Mouse (Mus musculus): ENCODE measurements around the gene Dgcr6. TPM values are rescaled to one million over a fixed set of nuclear protein-coding genes. Genes with fewer than 3 reads are reported as not detected.

Dgcr6 gene
- polyA plus RNA-seq, 1 experiment from 2014 or later: 156 TPM

DNA sequence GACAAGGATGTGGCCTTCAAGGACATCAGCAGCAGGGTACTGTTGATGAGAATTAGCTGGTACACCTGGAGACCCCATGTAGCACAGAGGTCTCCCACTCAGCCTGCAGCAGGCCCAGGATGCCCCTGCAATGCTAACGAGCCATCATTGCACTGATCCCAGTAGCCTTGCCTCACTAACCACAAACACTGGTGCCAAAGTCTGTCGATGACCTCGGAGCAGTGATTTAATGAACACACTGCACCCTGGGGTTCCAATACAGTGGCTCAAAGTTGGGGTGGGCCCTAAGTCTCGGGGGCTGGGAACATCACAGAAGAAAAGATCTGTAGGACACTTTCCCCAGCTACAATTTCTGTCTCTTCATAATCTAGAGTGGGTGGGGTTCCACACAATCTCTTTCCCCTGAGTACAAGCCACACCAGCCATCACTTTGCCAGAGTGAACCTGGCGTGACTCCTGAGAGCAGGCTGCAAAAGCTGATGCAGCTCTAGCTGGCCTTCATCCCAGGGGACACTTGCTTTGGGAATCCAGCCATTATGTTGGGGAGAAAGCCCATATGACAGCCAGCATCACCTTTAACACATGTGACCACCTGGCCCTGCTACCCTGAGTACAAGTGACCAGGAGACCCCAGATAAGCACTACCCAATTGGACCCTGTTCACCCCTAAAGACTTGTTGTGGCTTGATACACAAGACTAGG lies 25.8 kb downstream of the Dgcr6 start:
- Histone ChIP-seq H3K4me3 (replicated peaks; ENCODE audit: low read length) (no peak overlapping the region), H3K27me3 (replicated peaks; ENCODE audit: control insufficient read depth, insufficient read depth, low read length) (no peaks in the 10 kb centered on the region), H3K27ac (ENCODE audit: low read length) (no peak overlapping the region), H3K9ac (replicated peaks; ENCODE audit: low read depth, low read length) (no peak overlapping the region), H3K4me1 (replicated peaks; ENCODE audit: control insufficient read depth, insufficient read depth, low read length) (no peaks in the 10 kb centered on the region), H3K9me3 (ENCODE audit: control insufficient read depth, low read length) (no peaks in the 10 kb centered on the region), H3K4me2 (ENCODE audit: low read length) (no peak overlapping the region), H3K36me3 (ENCODE audit: control insufficient read depth, insufficient read depth) (no peaks in the 10 kb centered on the region)
- ATAC-seq: no peak
- WGBS: 64% methylated on average over 5 of the region's 5 CpGs

DNA sequence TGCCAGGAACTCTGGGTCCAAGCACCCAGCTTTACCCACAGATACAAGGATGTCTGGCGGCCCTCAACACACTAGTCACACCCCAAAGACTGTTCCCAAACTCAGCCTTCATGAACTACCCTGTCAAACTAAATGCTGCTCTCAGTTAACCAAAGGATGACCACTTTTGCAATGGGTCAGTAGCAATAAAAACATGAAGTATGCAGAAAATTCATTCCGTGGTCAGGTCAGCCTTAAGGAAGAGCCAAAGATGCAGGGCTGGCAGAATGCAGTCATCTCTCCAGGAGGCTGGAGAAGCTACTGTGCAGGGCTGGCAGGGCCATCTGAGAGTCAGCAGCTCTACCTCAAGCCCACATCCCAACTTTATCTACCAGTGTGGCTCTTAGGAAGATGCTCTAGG lies 26.6 kb downstream of the Dgcr6 start:
- no peak for ATAC-seq
- H3K27me3 ChIP-seq (replicated peaks; ENCODE audit: control insufficient read depth, insufficient read depth, low read length): no peaks in the 10 kb centered on the region
- H3K36me3 ChIP-seq (ENCODE audit: control insufficient read depth, insufficient read depth): no peaks in the 10 kb centered on the region
- H3K9ac ChIP-seq (replicated peaks; ENCODE audit: low read depth, low read length): no peak overlapping the region
- H3K4me1 ChIP-seq (replicated peaks; ENCODE audit: control insufficient read depth, insufficient read depth, low read length): no peaks in the 10 kb centered on the region
- 91% methylated on average over 2 of the region's 2 CpGs for WGBS
- H3K27ac ChIP-seq (ENCODE audit: low read length): no peak overlapping the region
- no peak overlapping the region for H3K4me2 ChIP-seq (ENCODE audit: low read length)
- H3K4me3 ChIP-seq (replicated peaks; ENCODE audit: low read length): no peak overlapping the region
- H3K9me3 ChIP-seq (ENCODE audit: control insufficient read depth, low read length): no peaks in the 10 kb centered on the region

DNA sequence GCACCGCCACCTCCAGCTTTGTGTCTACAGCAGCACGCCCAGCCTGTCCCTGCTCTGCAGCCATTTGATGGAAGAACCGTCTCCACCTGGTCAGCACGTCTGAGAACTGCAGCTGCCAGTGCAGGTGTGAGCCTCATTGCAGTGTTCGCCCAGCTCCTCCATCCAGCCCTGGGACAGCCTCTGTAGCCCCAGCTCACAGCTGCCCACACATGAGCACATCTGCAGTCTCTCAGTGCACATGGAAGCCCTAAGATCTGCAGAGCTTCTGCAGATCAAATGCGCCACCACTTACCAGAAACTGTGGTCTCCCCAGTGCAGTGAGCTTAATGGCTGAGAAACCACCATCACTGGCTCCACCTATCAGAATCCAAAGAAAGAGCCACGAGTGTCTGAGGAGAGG lies 27.5 kb downstream of the Dgcr6 start:
- Histone ChIP-seq H3K9me3 (ENCODE audit: control insufficient read depth, low read length) (no peaks in the 10 kb centered on the region), H3K27ac (ENCODE audit: low read length) (no peak overlapping the region), H3K27me3 (replicated peaks; ENCODE audit: control insufficient read depth, insufficient read depth, low read length) (no peaks in the 10 kb centered on the region), H3K36me3 (ENCODE audit: control insufficient read depth, insufficient read depth) (no peaks in the 10 kb centered on the region), H3K4me3 (replicated peaks; ENCODE audit: low read length) (no peak overlapping the region), H3K9ac (replicated peaks; ENCODE audit: low read depth, low read length) (no peak overlapping the region), H3K4me2 (ENCODE audit: low read length) (no peak overlapping the region), H3K4me1 (replicated peaks; ENCODE audit: control insufficient read depth, insufficient read depth, low read length) (no peaks in the 10 kb centered on the region)
- 87% methylated on average over 7 of the region's 7 CpGs for WGBS
- no peak for ATAC-seq

DNA sequence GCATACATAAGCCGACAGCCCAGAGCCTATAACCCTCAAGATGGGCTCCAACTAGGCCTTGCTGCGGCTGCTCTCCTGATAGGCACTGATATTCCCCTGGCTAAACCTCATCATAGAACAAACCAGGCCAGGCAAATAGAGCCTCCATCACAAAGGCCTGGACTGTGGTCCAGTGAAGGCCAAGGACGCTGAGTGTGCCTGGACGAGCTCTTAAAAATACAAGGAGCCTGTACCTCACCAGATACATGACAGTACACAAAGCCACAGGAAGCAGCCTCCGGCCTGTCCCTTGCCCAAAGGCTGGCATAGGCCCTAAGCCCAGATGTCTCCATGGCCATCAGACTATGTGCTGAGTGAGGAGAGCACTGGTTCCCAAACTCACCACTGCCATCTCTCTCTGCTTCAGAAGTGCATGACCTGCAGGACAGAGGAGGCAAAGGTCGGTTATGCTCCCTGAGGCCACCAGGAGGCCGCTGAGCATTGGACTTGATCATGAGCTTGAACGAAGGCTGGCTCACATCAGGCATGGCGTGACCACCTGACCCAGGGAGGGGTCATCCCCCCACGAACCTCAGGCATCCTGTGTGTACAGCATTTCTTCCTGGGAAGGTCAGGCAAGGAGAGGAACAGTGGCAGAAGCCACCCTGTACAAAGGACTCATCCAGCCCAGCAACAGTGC lies 28.6 kb downstream of the Dgcr6 start:
- Histone ChIP-seq H3K36me3 (ENCODE audit: control insufficient read depth, insufficient read depth) (no peaks in the 10 kb centered on the region), H3K27me3 (replicated peaks; ENCODE audit: control insufficient read depth, insufficient read depth, low read length) (no peaks in the 10 kb centered on the region), H3K27ac (ENCODE audit: low read length) (no peak overlapping the region), H3K9ac (replicated peaks; ENCODE audit: low read depth, low read length) (no peak overlapping the region), H3K9me3 (ENCODE audit: control insufficient read depth, low read length) (no peaks in the 10 kb centered on the region), H3K4me1 (replicated peaks; ENCODE audit: control insufficient read depth, insufficient read depth, low read length) (no peaks in the 10 kb centered on the region), H3K4me2 (ENCODE audit: low read length) (no peak overlapping the region), H3K4me3 (replicated peaks; ENCODE audit: low read length) (no peak overlapping the region)
- WGBS: 85% methylated on average over 10 of the region's 10 CpGs
- ATAC-seq: no peak

DNA sequence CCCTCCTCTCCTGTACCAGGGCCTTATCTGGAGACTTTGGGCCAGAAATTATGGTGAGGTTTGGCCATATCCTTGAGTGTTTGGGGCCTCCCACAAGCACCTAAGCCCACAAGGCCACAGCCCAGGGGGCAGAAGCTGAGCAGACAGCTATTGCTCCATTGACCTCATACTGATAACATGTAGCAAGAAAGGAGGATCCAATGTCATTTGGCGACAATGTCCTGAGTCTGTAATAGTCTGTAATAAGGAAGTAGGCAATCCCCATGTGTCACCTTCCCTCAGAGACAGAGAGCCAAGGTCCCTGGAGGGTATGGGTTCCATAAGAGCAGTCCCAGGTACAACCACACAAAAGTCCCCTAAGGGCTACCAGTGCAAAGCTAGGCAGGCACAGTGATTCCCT lies 29.6 kb downstream of the Dgcr6 start:
- Histone ChIP-seq H3K4me2 (ENCODE audit: low read length) (no peak overlapping the region), H3K4me3 (replicated peaks; ENCODE audit: low read length) (no peak overlapping the region), H3K4me1 (replicated peaks; ENCODE audit: control insufficient read depth, insufficient read depth, low read length) (no peaks in the 10 kb centered on the region), H3K9ac (replicated peaks; ENCODE audit: low read depth, low read length) (no peak overlapping the region), H3K36me3 (ENCODE audit: control insufficient read depth, insufficient read depth) (no peaks in the 10 kb centered on the region), H3K27ac (ENCODE audit: low read length) (no peak overlapping the region), H3K9me3 (ENCODE audit: control insufficient read depth, low read length) (no peaks in the 10 kb centered on the region), H3K27me3 (replicated peaks; ENCODE audit: control insufficient read depth, insufficient read depth, low read length) (no peaks in the 10 kb centered on the region)
- no peak for ATAC-seq
- 96% methylated on average over 1 of the region's 1 CpGs for WGBS

DNA sequence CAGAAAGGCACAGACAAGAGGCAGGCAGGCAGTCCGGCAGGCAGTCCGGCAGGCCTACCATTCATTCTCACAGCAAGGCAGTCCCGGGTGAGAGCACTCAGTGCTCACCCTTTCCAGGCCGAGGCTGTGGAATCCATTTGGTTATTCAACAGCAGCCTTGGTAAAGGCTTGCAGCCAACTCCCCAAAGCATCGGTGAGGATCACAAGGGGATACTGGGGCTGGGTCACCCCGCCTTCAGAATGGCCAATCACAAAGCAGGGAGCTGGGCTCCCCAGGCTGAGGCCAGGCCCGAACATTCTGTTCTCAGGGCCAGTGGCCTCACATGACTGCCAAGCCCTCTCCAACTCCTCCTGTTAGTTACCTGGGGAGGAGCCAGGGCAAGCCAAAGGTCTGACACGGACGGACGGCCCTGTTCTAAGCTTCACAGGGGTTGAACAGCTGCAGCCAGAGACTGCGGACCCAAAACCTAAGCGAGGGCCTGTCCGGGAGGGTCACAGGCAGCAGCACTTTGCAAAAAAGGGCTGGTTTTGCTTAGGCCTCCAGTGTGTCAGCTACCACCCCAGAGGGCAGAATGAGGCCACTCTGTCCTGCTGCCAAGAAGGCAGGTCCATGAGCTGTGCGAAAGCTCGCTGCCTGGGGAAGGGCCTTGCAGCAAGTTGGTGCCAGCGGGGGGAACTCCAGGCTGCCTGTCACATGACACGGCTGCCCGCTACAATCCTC lies 30.7 kb downstream of the Dgcr6 start:
- no peak overlapping the region for H3K9ac ChIP-seq (replicated peaks; ENCODE audit: low read depth, low read length)
- 72% methylated on average over 18 of the region's 18 CpGs for WGBS
- peak; percentile 26; the same call in 1 of the 2 replicates for ATAC-seq
- no peak overlapping the region for H3K4me3 ChIP-seq (replicated peaks; ENCODE audit: low read length)
- H3K27ac ChIP-seq (ENCODE audit: low read length): no peak overlapping the region
- no peaks in the 10 kb centered on the region for H3K9me3 ChIP-seq (ENCODE audit: control insufficient read depth, low read length)
- H3K4me1 ChIP-seq (replicated peaks; ENCODE audit: control insufficient read depth, insufficient read depth, low read length): peaks cover 4% of the 10 kb centered on the region
- H3K27me3 ChIP-seq (replicated peaks; ENCODE audit: control insufficient read depth, insufficient read depth, low read length): 0 out of 2 replicates have a peak, but pooled peaks cover 2% of the 10 kb centered on the region
- H3K4me2 ChIP-seq (ENCODE audit: low read length): no peak overlapping the region
- no peaks in the 10 kb centered on the region for H3K36me3 ChIP-seq (ENCODE audit: control insufficient read depth, insufficient read depth)

DNA sequence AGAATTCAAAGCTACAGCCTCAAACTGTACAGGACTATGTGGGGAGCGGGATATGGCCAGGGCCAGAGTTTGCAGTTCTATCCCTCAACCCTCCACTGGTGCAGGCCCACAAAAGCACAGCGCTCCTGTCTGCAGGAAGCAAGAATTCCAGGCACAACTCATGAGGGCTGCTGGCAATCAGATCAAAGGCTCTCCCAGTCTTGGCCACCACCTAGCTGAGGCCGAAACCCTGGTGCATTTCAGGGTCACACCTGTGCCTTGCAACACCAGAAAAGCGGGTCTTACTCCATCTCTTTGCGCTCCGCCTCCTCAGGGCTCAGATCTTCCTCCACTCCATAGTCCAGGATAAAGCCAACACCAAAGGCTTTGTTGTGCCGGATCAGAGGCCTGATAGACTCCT lies 31.6 kb downstream of the Dgcr6 start:
- Histone ChIP-seq H3K9ac (replicated peaks; ENCODE audit: low read depth, low read length) (no peak overlapping the region), H3K9me3 (ENCODE audit: control insufficient read depth, low read length) (no peaks in the 10 kb centered on the region), H3K4me1 (replicated peaks; ENCODE audit: control insufficient read depth, insufficient read depth, low read length) (peaks cover 11% of the 10 kb centered on the region), H3K4me3 (replicated peaks; ENCODE audit: low read length) (no peak overlapping the region), H3K36me3 (ENCODE audit: control insufficient read depth, insufficient read depth) (no peaks in the 10 kb centered on the region), H3K27ac (ENCODE audit: low read length) (no peak overlapping the region), H3K4me2 (ENCODE audit: low read length) (no peak overlapping the region), H3K27me3 (replicated peaks; ENCODE audit: control insufficient read depth, insufficient read depth, low read length) (0 out of 2 replicates have a peak, but pooled peaks cover 2% of the 10 kb centered on the region)
- no peak for ATAC-seq
- WGBS: 87% methylated on average over 7 of the region's 7 CpGs

DNA sequence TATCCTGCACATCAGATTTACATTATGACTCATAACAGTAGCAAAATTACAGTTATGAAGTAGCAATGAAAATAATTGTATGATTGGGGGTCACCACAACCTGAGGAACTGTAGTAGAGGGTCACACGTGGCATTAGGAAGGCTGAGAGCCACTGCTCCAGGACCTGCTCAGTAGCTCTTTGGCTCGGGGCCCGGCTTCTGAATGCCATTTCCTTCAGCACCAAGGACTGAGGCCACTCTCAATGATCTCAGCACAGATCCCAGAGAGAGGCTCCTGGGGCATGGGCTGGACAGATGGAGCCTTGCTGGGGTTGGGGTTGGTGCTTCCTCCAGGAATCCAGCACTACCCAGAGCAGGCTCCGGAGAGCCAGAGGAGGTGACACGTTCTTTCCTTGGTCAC lies 34.4 kb downstream of the Dgcr6 start:
- peaks cover 13% of the 10 kb centered on the region for H3K4me1 ChIP-seq (replicated peaks; ENCODE audit: control insufficient read depth, insufficient read depth, low read length)
- no peaks in the 10 kb centered on the region for H3K9me3 ChIP-seq (ENCODE audit: control insufficient read depth, low read length)
- no peaks in the 10 kb centered on the region for H3K36me3 ChIP-seq (ENCODE audit: control insufficient read depth, insufficient read depth)
- 88% methylated on average over 5 of the region's 5 CpGs for WGBS
- no peak overlapping the region for H3K4me2 ChIP-seq (ENCODE audit: low read length)
- H3K27me3 ChIP-seq (replicated peaks; ENCODE audit: control insufficient read depth, insufficient read depth, low read length): 0 out of 2 replicates have a peak, but pooled peaks cover 2% of the 10 kb centered on the region
- ATAC-seq: no peak
- no peak overlapping the region for H3K27ac ChIP-seq (ENCODE audit: low read length)
- H3K4me3 ChIP-seq (replicated peaks; ENCODE audit: low read length): no peak overlapping the region
- no peak overlapping the region for H3K9ac ChIP-seq (replicated peaks; ENCODE audit: low read depth, low read length)

DNA sequence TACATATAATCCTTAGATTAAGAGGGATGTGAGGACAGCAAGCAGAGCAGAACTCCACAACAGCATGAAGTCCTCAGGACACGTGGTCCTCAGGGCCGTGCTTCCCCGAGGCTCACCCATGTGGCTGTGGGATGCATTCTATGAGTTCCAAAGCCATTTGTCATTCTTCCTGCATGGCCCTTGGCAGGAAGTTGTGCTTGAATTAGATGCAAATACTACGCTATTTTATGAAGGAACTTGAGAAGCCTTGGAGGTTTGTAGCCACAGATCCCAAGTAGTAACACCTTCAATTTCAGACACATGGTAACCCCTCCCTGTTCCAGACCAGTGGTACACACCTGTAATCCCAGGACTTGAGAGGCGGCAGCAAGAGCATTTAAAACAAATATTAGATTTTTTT lies 43.7 kb downstream of the Dgcr6 start:
- Histone ChIP-seq H3K4me1 (replicated peaks; ENCODE audit: control insufficient read depth, insufficient read depth, low read length) (0 out of 2 replicates have a peak, but pooled peaks cover 3% of the 10 kb centered on the region), H3K36me3 (ENCODE audit: control insufficient read depth, insufficient read depth) (no peaks in the 10 kb centered on the region), H3K4me3 (replicated peaks; ENCODE audit: low read length) (no peak overlapping the region), H3K4me2 (ENCODE audit: low read length) (no peak overlapping the region), H3K27me3 (replicated peaks; ENCODE audit: control insufficient read depth, insufficient read depth, low read length) (no peaks in the 10 kb centered on the region), H3K9me3 (ENCODE audit: control insufficient read depth, low read length) (peaks cover 3% of the 10 kb centered on the region; the same call in 1 of the 2 replicates), H3K27ac (ENCODE audit: low read length) (no peak overlapping the region), H3K9ac (replicated peaks; ENCODE audit: low read depth, low read length) (no peak overlapping the region)
- 59% methylated on average over 5 of the region's 5 CpGs for WGBS
- no peak for ATAC-seq
